Mouse (Mus musculus) MN1 (cell line): ENCODE results near the gene Srxn1.

Source experiments
- DNase-seq: peaks from one replicate; pipeline ENCODE4 v3.0.0-alpha.2; 2016; ENCODE audit warnings: low spot score

Srxn1 gene

GRCm38 (mm10) chr2:152159487-152159886, 54.2 kb downstream of the Srxn1 start:
- DNase-seq: no peak
